Mouse (Mus musculus) heart, embryonic 16.5 days (tissue): ENCODE measurements at regions not wholly inside any gene's neighbourhood (a gene's known extent, or its start where the extent isn't known, plus 50 kb on each side); places are given as distances from the start of the nearest gene placed in this dataset.
"Not testable (repeated sequence)": the region's sequence is repeated elsewhere in the genome, so short reads cannot be mapped to it uniquely, and the experiment has no call there.

Source experiments
- ATAC-seq: fragments of 200-750 bp; cut with Nextera tagmentation; replicated peaks from 2 replicates; pipeline ENCODE4 v1.8.0; 2017; ENCODE audit warnings: moderate number of reproducible peaks; ENCODE audit not compliant: insufficient read depth, low FRiP score; ENCODE audit errors: extremely low read depth
- H3K27ac ChIP-seq: fragments of 300-500 bp; sonication (generic); 2 replicates; pipeline ENCODE4 v1.5.1; 2014; ENCODE audit warnings: mild to moderate bottlenecking, low read length, control low read depth, moderate library complexity
- H3K27me3 ChIP-seq: fragments of 300-500 bp; sonication (generic); 2 replicates; pipeline ENCODE4 v1.6.1; 2014; ENCODE audit warnings: low read length, mixed read lengths; ENCODE audit not compliant: control insufficient read depth, insufficient read depth
- H3K36me3 ChIP-seq: fragments of 300-500 bp; sonication (generic); 2 replicates; pipeline ENCODE4 v1.6.1; 2014; ENCODE audit not compliant: control insufficient read depth, insufficient read depth
- H3K4me1 ChIP-seq: fragments of 300-500 bp; sonication (generic); 2 replicates; pipeline ENCODE4 v1.6.1; 2014; ENCODE audit warnings: low read length, mixed read lengths; ENCODE audit not compliant: control insufficient read depth, insufficient read depth
- H3K4me2 ChIP-seq: fragments of 300-500 bp; sonication (generic); 2 replicates; pipeline ENCODE4 v1.6.1; 2014; ENCODE audit warnings: low read depth, mild to moderate bottlenecking, control low read depth, low read length
- H3K4me3 ChIP-seq: fragments of 300-500 bp; sonication (generic); 2 replicates; pipeline ENCODE4 v1.5.1; 2014; ENCODE audit warnings: mild to moderate bottlenecking, control low read depth, low read length
- H3K9ac ChIP-seq: fragments of 300-500 bp; sonication (generic); 2 replicates; pipeline ENCODE4 v1.6.1; 2014; ENCODE audit warnings: low read length, control low read depth
- H3K9me3 ChIP-seq: fragments of 300-500 bp; sonication (generic); replicated peaks from 2 replicates; pipeline ENCODE4 v1.6.1; 2016; ENCODE audit warnings: low read length; ENCODE audit not compliant: control insufficient read depth
- WGBS: fragments of 180-500 bp; shearing (Covaris S2); extraction: QIAGEN DNeasy Blood & Tissue Kit; methylation state at CpG from one replicate; pipeline ENCODE4 v1.1.7; 2014; 5-methylcytosine and 5-hydroxymethylcytosine counted together

DNA sequence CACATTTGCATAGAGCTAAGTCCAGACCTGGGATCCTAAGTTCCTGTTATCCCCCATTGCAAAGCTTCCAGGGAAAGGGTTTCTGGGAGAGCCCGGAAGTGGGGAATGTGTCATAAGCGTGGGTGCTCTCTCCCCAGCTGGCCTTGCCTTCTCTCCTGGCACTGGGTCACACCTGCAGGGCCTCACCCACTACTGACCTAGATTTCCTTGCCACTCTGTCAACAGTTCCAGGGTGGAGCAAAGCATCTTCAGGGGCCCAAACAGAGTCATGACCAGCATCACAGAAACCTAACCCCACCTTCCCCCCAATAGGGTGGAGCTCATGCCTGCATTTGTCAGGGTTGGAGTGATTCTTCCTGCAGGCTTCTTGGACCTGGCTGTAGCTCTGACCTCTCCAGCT lies 109.5 kb upstream of the Ywhaq start:
- ATAC-seq, H3K36me3 ChIP-seq, H3K4me2 ChIP-seq, H3K27me3 ChIP-seq, H3K4me1 ChIP-seq, H3K9me3 ChIP-seq, H3K9ac ChIP-seq, H3K4me3 ChIP-seq, H3K27ac ChIP-seq: not testable (repeated sequence)
- 83% methylated on average over 2 of the region's 2 CpGs for WGBS

DNA sequence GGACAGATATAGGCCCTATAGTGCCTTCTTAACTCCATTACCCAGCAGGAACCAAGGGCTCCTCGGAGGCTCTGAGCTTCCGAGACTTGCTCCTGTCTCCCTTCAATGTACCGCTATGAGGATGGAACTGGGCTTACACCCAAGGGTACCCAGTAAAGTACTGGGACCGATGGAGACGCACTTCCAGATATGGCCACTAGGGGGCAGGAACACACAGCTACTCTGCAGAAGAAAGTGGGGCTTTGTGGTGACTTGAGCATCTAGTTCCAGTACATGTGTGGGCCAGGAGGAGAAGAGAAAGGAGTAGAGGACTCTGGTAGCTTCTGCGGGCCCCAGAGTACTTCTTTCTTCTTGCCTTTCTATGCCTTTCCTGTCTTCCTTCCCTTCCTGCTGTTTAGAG lies 108.1 kb upstream of the Ywhaq start:
- not testable (repeated sequence) for H3K9ac ChIP-seq, H3K27ac ChIP-seq, H3K9me3 ChIP-seq, H3K4me1 ChIP-seq, H3K27me3 ChIP-seq, H3K4me2 ChIP-seq, H3K36me3 ChIP-seq, ATAC-seq, H3K4me3 ChIP-seq
- 41% methylated on average over 6 of the region's 6 CpGs for WGBS

DNA sequence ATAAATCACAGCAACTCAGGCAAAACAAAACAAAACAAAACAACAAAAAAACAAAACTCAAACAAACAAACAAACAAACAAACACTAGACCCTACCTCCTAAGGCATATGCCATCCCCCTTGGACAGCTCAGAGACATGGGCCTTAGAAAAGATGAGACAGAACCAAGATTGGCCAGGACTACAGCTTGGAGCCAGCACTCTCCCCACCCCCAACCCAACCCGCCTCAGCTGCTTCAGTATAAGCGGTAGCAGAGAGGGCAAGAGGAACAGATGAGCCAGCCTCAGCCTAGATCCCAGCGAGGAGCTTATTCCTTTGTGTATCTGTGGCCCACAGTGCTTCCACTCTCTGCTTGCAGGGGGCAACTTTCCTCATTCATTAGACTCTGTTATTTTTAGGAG lies 105.2 kb upstream of the Ywhaq start:
- no peaks in the 10 kb centered on the region for H3K27me3 ChIP-seq
- no peak overlapping the region for H3K4me3 ChIP-seq
- H3K9ac ChIP-seq = no peak overlapping the region
- 46% methylated on average over 3 of the region's 3 CpGs for WGBS
- H3K9me3 ChIP-seq = peaks cover 3% of the 10 kb centered on the region; the same call in 1 of the 2 replicates
- H3K27ac ChIP-seq = no peak overlapping the region
- H3K4me1 ChIP-seq = peaks cover 21% of the 10 kb centered on the region
- H3K4me2 ChIP-seq = no peak overlapping the region
- ATAC-seq = no peak
- H3K36me3 ChIP-seq = no peaks in the 10 kb centered on the region

DNA sequence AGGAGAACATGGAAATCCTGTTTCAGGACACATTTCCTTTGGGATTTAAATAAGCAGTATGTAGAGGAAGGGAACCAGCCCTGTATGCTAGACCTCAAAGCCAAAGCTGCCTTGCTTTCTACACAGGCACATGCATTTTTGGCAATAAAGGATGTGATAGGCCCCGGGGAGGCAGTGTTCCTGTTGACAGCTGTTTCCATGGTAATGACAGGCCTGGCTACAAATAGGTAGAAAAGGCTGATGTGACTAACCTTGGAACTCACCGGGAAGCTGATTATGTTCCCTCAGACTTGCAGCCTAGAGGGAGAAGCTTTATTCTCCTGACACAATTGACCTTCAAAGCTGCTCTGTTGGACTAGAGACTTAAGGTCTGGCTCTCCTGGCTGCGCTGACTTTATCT lies 101.6 kb upstream of the Ywhaq start:
- no peak overlapping the region for H3K4me3 ChIP-seq
- WGBS = 20% methylated on average over 3 of the region's 3 CpGs
- peak overlapping the region; percentile 16; the same call in 1 of the 2 replicates for H3K27ac ChIP-seq
- no peak overlapping the region for H3K4me2 ChIP-seq
- no peaks in the 10 kb centered on the region for H3K27me3 ChIP-seq
- peaks cover 5% of the 10 kb centered on the region; the same call in 1 of the 2 replicates for H3K9me3 ChIP-seq
- no peaks in the 10 kb centered on the region for H3K36me3 ChIP-seq
- H3K9ac ChIP-seq = no peak overlapping the region
- H3K4me1 ChIP-seq = peaks cover 21% of the 10 kb centered on the region
- ATAC-seq = no peak

DNA sequence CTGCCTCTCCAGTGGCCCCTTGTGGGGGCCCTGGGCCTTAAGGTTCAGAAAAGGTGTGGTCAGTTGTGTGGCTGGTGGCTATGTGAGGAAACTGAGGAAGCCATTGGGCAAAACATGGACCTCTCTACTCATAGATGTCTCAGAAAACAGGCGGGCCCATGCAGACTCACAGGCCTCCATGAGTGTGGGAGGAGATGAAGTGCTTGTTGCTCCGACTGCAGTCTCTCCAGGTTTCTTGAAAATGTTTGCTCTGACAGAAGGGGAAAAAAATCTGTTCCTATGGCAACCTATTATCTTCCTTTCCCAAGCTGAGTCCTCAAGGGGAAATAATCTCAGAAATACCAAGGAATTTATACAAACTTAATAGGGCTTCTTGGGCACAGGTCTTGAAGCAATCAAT lies 95.3 kb upstream of the Ywhaq start:
- Histone ChIP-seq H3K36me3 (no peaks in the 10 kb centered on the region), H3K27me3 (no peaks in the 10 kb centered on the region), H3K4me1 (no peaks in the 10 kb centered on the region), H3K4me3 (no peak overlapping the region), H3K9ac (no peak overlapping the region), H3K4me2 (no peak overlapping the region), H3K9me3 (peaks cover 8% of the 10 kb centered on the region; the same call in 1 of the 2 replicates), H3K27ac (no peak overlapping the region)
- ATAC-seq = no peak
- 59% methylated on average over 2 of the region's 2 CpGs for WGBS

DNA sequence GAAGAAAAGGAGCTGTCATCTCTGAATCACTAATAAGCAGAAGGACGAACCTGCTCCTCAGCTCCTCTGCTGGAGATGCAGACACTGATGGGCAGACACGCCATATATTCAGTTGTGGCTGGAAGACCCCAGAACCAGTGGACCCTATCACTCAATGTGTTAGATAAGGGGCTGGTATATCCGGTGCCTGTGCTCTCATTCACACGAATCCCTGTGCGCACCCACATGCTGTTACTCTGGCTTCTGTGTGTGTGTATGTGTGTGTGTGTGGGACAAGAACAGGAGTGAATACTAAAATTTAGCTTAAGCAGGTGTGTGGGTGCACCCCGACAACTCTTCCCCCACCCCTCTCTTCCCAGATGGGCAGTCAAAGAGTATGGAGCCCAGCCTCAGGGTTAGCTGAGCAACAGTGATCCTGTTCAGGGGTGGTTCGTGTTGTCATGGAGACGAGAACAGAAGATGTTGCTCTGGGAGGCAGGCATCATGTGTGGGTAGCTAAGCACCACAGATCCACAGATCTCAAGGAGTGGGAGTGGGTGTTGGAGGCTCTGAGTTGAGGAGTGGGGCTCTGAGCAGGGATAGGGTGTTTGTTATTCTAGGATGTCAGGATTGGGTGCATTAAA lies 93.7 kb upstream of the Ywhaq start:
- no peak overlapping the region for H3K4me3 ChIP-seq
- no peak overlapping the region for H3K4me2 ChIP-seq
- H3K9ac ChIP-seq = no peak overlapping the region
- WGBS = 78% methylated on average over 8 of the region's 8 CpGs
- H3K9me3 ChIP-seq = 0 out of 2 replicates have a peak, but pooled peaks cover 4% of the 10 kb centered on the region
- no peaks in the 10 kb centered on the region for H3K36me3 ChIP-seq
- no peak overlapping the region for H3K27ac ChIP-seq
- ATAC-seq = no peak
- H3K4me1 ChIP-seq = no peaks in the 10 kb centered on the region
- no peaks in the 10 kb centered on the region for H3K27me3 ChIP-seq

DNA sequence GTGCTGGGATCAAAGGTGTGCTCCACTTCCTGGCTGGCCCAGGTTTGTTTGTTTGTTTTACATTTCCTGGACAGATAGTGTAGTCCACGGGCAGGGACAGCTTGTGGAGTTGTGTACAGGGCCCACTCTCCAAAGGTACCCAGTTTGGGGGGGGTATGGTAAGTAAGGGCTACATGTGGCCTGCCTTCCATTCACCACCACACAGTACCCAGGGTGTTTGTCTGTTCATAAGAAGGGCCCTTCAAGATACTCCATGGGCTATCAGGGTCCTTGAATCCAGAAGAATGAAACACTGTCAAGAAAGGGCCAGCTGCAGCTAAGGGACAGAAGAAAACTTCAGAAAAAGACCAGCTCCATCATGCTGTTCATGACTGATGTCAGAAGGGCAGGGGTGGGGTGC lies 89.6 kb upstream of the Ywhaq start:
- H3K36me3 ChIP-seq = no peaks in the 10 kb centered on the region
- H3K4me2 ChIP-seq = no peak overlapping the region
- ATAC-seq = no peak
- no peak overlapping the region for H3K4me3 ChIP-seq
- no peak overlapping the region for H3K9ac ChIP-seq
- H3K9me3 ChIP-seq = no peaks in the 10 kb centered on the region
- WGBS = 48% methylated on average over 1 of the region's 1 CpGs
- H3K27me3 ChIP-seq = no peaks in the 10 kb centered on the region
- no peaks in the 10 kb centered on the region for H3K4me1 ChIP-seq
- no peak overlapping the region for H3K27ac ChIP-seq

DNA sequence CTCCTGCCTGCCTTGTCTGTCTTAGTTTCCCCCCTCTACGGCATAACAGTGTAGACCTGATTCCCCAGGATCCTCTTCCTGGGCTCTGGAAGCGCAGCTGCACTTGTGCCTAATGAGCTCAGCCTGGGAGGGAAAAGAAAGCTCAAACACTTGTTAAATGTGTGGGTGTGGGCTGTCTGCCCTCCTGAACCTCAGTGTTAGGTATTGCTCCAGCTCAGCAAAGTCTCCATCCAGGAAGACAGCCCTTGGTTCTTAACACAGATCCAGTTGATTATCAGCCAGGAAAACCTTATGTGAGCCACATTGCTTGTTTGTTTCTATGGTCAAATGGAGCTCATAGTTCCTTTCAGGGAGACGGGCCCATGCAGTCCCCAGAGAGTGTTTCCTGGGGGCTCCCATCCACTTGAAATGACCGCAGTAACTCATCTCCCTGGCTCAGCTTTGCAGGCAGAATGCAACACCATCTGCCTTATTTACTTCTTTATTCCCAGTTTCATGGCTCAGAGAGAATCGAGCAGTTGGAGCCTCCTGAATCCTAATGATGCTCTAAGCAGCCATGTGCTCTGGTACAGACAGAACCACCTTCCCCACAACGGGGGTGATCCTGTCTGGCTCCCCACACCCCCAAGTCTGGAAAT lies 88.4 kb upstream of the Ywhaq start:
- ATAC-seq = no peak
- Histone ChIP-seq H3K27me3 (no peaks in the 10 kb centered on the region), H3K4me3 (no peak overlapping the region), H3K4me1 (no peaks in the 10 kb centered on the region), H3K9ac (no peak overlapping the region), H3K27ac (no peak overlapping the region), H3K4me2 (no peak overlapping the region), H3K9me3 (no peaks in the 10 kb centered on the region), H3K36me3 (no peaks in the 10 kb centered on the region)
- WGBS = 69% methylated on average over 6 of the region's 6 CpGs

DNA sequence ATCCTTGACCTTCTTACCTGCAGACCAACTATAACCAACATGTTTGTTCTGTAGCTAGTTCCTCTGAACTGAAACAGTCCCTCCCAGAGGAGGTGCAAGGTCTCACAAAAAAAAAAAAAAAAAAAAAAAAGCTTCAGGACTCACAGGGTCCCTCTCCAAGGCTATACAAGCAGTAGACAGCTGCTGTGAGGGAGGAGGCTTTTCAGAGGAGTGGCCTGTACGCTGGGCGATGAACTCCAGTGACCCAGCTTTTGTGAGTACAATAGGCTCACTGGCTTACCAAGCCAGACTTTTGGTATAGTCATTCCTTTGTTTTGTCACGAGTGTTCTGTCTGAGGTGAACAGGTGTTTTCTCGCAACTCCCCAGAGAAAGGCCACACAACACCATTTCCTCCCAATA lies 85.8 kb upstream of the Ywhaq start:
- no peaks in the 10 kb centered on the region for H3K27me3 ChIP-seq
- H3K4me1 ChIP-seq = no peaks in the 10 kb centered on the region
- no peak overlapping the region for H3K27ac ChIP-seq
- no peak overlapping the region for H3K4me2 ChIP-seq
- H3K4me3 ChIP-seq = no peak overlapping the region
- no peak for ATAC-seq
- no peak overlapping the region for H3K9ac ChIP-seq
- 76% methylated on average over 4 of the region's 4 CpGs for WGBS
- H3K36me3 ChIP-seq = no peaks in the 10 kb centered on the region
- no peaks in the 10 kb centered on the region for H3K9me3 ChIP-seq
